Mouse (Mus musculus) embryonic fibroblast, embryonic 13.5 days (primary cell): Measurements from ENCODE around the gene Rpusd3. TPM values are rescaled to one million over a fixed set of nuclear protein-coding genes. Genes with fewer than 3 reads are reported as not detected.

Source experiments
- H3K27ac ChIP-seq: 2 replicates; pipeline ENCODE4 v1.5.1; 2012; ENCODE audit warnings: low read length, control low read depth, inconsistent platforms; ENCODE audit not compliant: insufficient read depth
- H3K4me1 ChIP-seq: 2 replicates; pipeline ENCODE4 v1.6.1; 2011; ENCODE audit warnings: low read length; ENCODE audit not compliant: control insufficient read depth, insufficient read depth
- H3K4me3 ChIP-seq: 2 replicates; pipeline ENCODE4 v1.5.1; 2011; ENCODE audit warnings: mild to moderate bottlenecking, control low read depth, low read length; ENCODE audit not compliant: insufficient read depth
- CTCF ChIP-seq: IDR thresholded peaks from 2 replicates; pipeline ENCODE4 v1.5.1; 2011; ENCODE audit warnings: mild to moderate bottlenecking, control low read depth, low read length, moderate library complexity, borderline replicate concordance; ENCODE audit not compliant: insufficient read depth
- POLR2A ChIP-seq: IDR thresholded peaks from 2 replicates; pipeline ENCODE4 v1.6.1; 2011; ENCODE audit warnings: low read depth, mild to moderate bottlenecking, control low read depth, low read length, moderate library complexity
- polyA plus RNA-seq: library from polyadenylated mRNA; stranded (reverse); fragments of >200 nt; gene quantifications from 2 replicates; pipeline ENCODE4 v1.2.4, GENCODE M21; 2011; ENCODE audit warnings: low read depth; ENCODE audit not compliant: missing spikeins, insufficient read length

Gene Rpusd3
- polyA plus RNA-seq, 1 experiment, result 8.0 TPM

GRCm38 (mm10) chr6:113392015-113392386 is 27.1 kb downstream of the Rpusd3 start:
- Histone ChIP-seq H3K27ac (no peak overlapping the region), H3K4me1 (no peaks in the 10 kb centered on the region; the same call in 1 of the 2 replicates), H3K4me3 (no peak overlapping the region)
- no peak for TF ChIP-seq POLR2A
- TF ChIP-seq CTCF, result no peak

- Histone ChIP-seq H3K4me1 (no peaks in the 10 kb centered on the region; the same call in 1 of the 2 replicates), H3K27ac (no peak overlapping the region), H3K4me3 (no peak overlapping the region)
- TF ChIP-seq CTCF, result no peak
These were observed 28.4 kb downstream of the Rpusd3 start for GRCm38 (mm10) chr6:113390715-113391114.

GRCm38 (mm10) chr6:113388960-113389359 is 30.2 kb downstream of the Rpusd3 start, which contains the start of gene Ttll3:
Gene Ttll3, plus strand, starts transcription at chr6:113389260.
- Histone ChIP-seq H3K4me3 (no peak within 1 kb of the TSS), H3K4me1 (no peaks in the 10 kb centered on the region; the same call in 1 of the 2 replicates), H3K27ac (no peak within 1 kb of the TSS)
- TF ChIP-seq CTCF (no peak), POLR2A (no peak)

- no peak overlapping the region for H3K4me3 ChIP-seq
- H3K4me1 ChIP-seq, result no peaks in the 10 kb centered on the region; the same call in 1 of the 2 replicates
- H3K27ac ChIP-seq, result no peak overlapping the region
- no peak for TF ChIP-seq POLR2A
These were observed 33.1 kb downstream of the Rpusd3 start for GRCm38 (mm10) chr6:113386025-113386424.

GRCm38 (mm10) chr6:113385160-113385714 is 33.9 kb downstream of the Rpusd3 start:
- Histone ChIP-seq H3K4me3 (no peak overlapping the region), H3K4me1 (peaks cover under 1% of the 10 kb centered on the region; the same call in 1 of the 2 replicates), H3K27ac (no peak overlapping the region)
- TF ChIP-seq POLR2A, result no peak
- no peak for TF ChIP-seq CTCF

GRCm38 (mm10) chr6:113384351-113384927 is 34.7 kb downstream of the Rpusd3 start:
- Histone ChIP-seq H3K4me3 (no peak overlapping the region), H3K4me1 (0 out of 2 replicates have a peak, but pooled peaks cover 3% of the 10 kb centered on the region), H3K27ac (no peak overlapping the region)
- TF ChIP-seq POLR2A (no peak), CTCF (no peak)

GRCm38 (mm10) chr6:113380480-113380879 is 38.7 kb downstream of the Rpusd3 start:
- Histone ChIP-seq H3K4me1 (peaks cover 7% of the 10 kb centered on the region; the same call in 1 of the 2 replicates), H3K4me3 (no peak overlapping the region), H3K27ac (no peak overlapping the region)
- TF ChIP-seq POLR2A (no peak), CTCF (no peak)

- H3K4me3 ChIP-seq, result peak overlapping the region; percentile 80
These were observed 39.9 kb downstream of the Rpusd3 start for GRCm38 (mm10) chr6:113379246-113379645.

GRCm38 (mm10) chr6:113377496-113378385 is 41.4 kb downstream of the Rpusd3 start, which contains the start of the genes Tada3 and Arpc4:
Gene Tada3, minus strand, starts transcription at chr6:113377883.
Gene Arpc4, plus strand, starts transcription at chr6:113378115.
- H3K4me3 ChIP-seq, result peak within 1 kb of the TSS; percentile 80
- peak within 1 kb of the TSS; percentile 85 for H3K27ac ChIP-seq
- peaks cover 7% of the 10 kb centered on the region; the same call in 1 of the 2 replicates for H3K4me1 ChIP-seq
- TF ChIP-seq POLR2A (peak; percentile 83), CTCF (no peak)

More at GRCm38 (mm10) chr6:113379246-113379645, 39.9 kb downstream of the Rpusd3 start:
- no peak overlapping the region for H3K27ac ChIP-seq
- H3K4me1 ChIP-seq, result peaks cover 7% of the 10 kb centered on the region; the same call in 1 of the 2 replicates
- no peak for TF ChIP-seq CTCF
- no peak for TF ChIP-seq POLR2A
